Mouse (Mus musculus) brain, embryonic 14.5 days (tissue): ENCODE results near the gene Gm10337.

Experiments
- CTCF ChIP-seq: fragments of 200-500 bp; IDR thresholded peaks from 2 replicates; pipeline ENCODE4 v1.5.1; 2012; ENCODE audit warnings: inconsistent platforms, mild to moderate bottlenecking, moderate library complexity, borderline replicate concordance; ENCODE audit not compliant: insufficient read depth, insufficient read length; ENCODE audit errors: extremely low read depth
- POLR2A ChIP-seq: fragments of 200-500 bp; IDR thresholded peaks from 2 replicates; pipeline ENCODE4 v1.6.1; 2012; ENCODE audit warnings: mild to moderate bottlenecking, inconsistent platforms, borderline replicate concordance; ENCODE audit not compliant: poor library complexity, insufficient read depth, insufficient read length, severe bottlenecking; ENCODE audit errors: extremely low read depth

DNA sequence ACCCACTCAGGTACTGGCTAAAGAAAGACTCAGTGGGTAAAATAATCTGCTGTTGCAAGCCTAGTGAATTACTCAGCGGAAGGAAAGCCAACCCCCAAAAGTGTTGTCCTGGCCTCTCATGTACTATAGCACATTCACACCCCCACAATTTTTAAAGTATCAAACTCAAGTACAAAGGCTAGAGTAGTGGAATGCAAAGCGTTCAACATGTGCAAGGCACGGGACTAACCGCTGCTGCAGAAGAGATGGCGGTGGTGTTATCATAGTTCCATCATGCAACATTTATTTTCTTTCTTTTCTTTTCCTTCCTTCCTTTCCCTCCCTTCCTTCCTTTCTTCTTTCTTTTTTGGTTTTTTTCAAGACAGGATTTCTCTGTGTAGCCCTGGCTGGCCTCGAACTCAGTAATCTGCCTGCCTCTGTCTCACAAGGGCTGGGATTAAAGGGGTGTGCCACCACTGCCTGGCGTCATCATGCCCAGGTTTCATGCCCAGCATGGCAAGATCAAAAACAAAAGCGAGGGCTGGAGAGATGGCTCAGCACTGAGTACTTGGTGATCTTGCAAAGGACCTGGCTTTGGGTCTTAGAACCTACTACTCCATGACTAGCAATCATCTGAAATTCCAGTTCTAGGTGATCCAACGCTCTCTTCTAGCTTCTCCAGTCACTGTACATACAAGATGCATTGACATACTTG lies 2.4 kb downstream of the Gm10337 start:
- TF ChIP-seq POLR2A (no peak), CTCF (no peak)
